Mouse (Mus musculus) CD4-positive, CD25-positive, alpha-beta regulatory T cell (primary cell): ENCODE measurements around the gene Zfp358. TPM values are rescaled to one million over a fixed set of nuclear protein-coding genes. Genes with fewer than 3 reads are reported as not detected.

Experiments
- polyA plus RNA-seq: library from polyadenylated mRNA; unstranded; fragments of 100-300 nt; shearing (Covaris generic); gene quantifications from one replicate; pipeline ENCODE4 v1.2.1, GENCODE M21; 2017

Zfp358 gene
- polyA plus RNA-seq: 9.0 TPM

GRCm38 (mm10) chr8:3492901-3493844 is at the start of gene Zfp358:
TSS of gene Zfp358 (plus strand) at chr8:3493138.

GRCm38 (mm10) chr8:3467006-3467885 is 25.7 kb upstream of the Zfp358 start, which contains the start of gene Pex11g:
TSS of gene Pex11g (minus strand) at chr8:3467680.

GRCm38 (mm10) chr8:3470562-3470961 is 22.4 kb upstream of the Zfp358 start, which contains the start of gene Tex45:
TSS of gene Tex45 (plus strand) at chr8:3470862.

GRCm38 (mm10) chr8:3500235-3501090 is 7.5 kb downstream of the Zfp358 start, which contains the start of gene Mcoln1:
TSS of gene Mcoln1 (plus strand) at chr8:3500457.

GRCm38 (mm10) chr8:3515260-3515671 is 22.3 kb downstream of the Zfp358 start, which contains the start of gene Pnpla6:
TSS of gene Pnpla6 (plus strand) at chr8:3515384.

Other genes with a start within 250 kb of the Zfp358 start
- gene Insr, start 213.5 kb upstream of the Zfp358 start, polyA plus RNA-seq: 23.9 TPM
- 102 TPM for gene A430078G23Rik, start 139.7 kb upstream of the Zfp358 start, polyA plus RNA-seq
- 113 TPM for gene Arhgef18, start 100.1 kb upstream of the Zfp358 start, polyA plus RNA-seq
- gene Pex11g, start 25.5 kb upstream of the Zfp358 start, polyA plus RNA-seq: 7.5 TPM
- gene Tex45, start 22.3 kb upstream of the Zfp358 start, polyA plus RNA-seq: 0.16 TPM
- 132 TPM for gene Mcoln1, start 7.3 kb downstream of the Zfp358 start, polyA plus RNA-seq
- 42.3 TPM for gene Pnpla6, start 22.2 kb downstream of the Zfp358 start, polyA plus RNA-seq
- gene C330021F23Rik, start 74.9 kb downstream of the Zfp358 start, polyA plus RNA-seq: not detected
- 0.29 TPM for gene Camsap3, start 94.2 kb downstream of the Zfp358 start, polyA plus RNA-seq
- 113 TPM for gene Xab2, start 128.2 kb downstream of the Zfp358 start, polyA plus RNA-seq
- gene Pet100, start 128.4 kb downstream of the Zfp358 start, polyA plus RNA-seq: 116 TPM
- not detected for gene Pcp2, start 132.4 kb downstream of the Zfp358 start, polyA plus RNA-seq
- gene Stxbp2, start 137.8 kb downstream of the Zfp358 start, polyA plus RNA-seq: 228 TPM
- not detected for gene Retn, start 162.6 kb downstream of the Zfp358 start, polyA plus RNA-seq
- gene Mcemp1, start 172.6 kb downstream of the Zfp358 start, polyA plus RNA-seq: 0.28 TPM
- gene Fcor, start 179.2 kb downstream of the Zfp358 start, polyA plus RNA-seq: not detected
- gene Trappc5, start 183.2 kb downstream of the Zfp358 start, polyA plus RNA-seq: 34.8 TPM
- 1.1 TPM for gene Fcer2a, start 201.0 kb downstream of the Zfp358 start, polyA plus RNA-seq
- gene Clec4g, start 227.5 kb downstream of the Zfp358 start, polyA plus RNA-seq: not detected